Mouse (Mus musculus): ENCODE measurements around the gene Abcc5. TPM values are rescaled to one million over a fixed set of nuclear protein-coding genes. Genes with fewer than 3 reads are reported as not detected.
"Not testable (repeated sequence)": the region's sequence is repeated elsewhere in the genome, so short reads cannot be mapped to it uniquely, and the experiment has no call there.

Abcc5 gene
- 27.7 and 34.8 TPM in 2 replicates for total RNA-seq (2017)

GRCm38 (mm10) chr16:20425855-20426598 is at the start of gene Abcc5:
Gene Abcc5, minus strand, starts transcription at chr16:20426394.
- peak; percentile 94 to 97 for ATAC-seq (replicated peaks in 1 of 2; ENCODE audit: insufficient read depth in 1 of 2, low FRiP score in 2 of 2, low TSS enrichment in 1 of 2, low read depth in 1 of 2, poor library complexity in 2 of 2, severe bottlenecking in 2 of 2)

- no peak for ATAC-seq (replicated peaks in 1 of 2; ENCODE audit: insufficient read depth in 1 of 2, low FRiP score in 2 of 2, low TSS enrichment in 1 of 2, low read depth in 1 of 2, poor library complexity in 2 of 2, severe bottlenecking in 2 of 2)
These were observed 49.1 kb upstream of the Abcc5 start for GRCm38 (mm10) chr16:20475335-20475734.

GRCm38 (mm10) chr16:20474786-20475185 is 48.6 kb upstream of the Abcc5 start:
- no peak for ATAC-seq (replicated peaks in 1 of 2; ENCODE audit: insufficient read depth in 1 of 2, low FRiP score in 2 of 2, low TSS enrichment in 1 of 2, low read depth in 1 of 2, poor library complexity in 2 of 2, severe bottlenecking in 2 of 2)

- ATAC-seq (replicated peaks in 1 of 2; ENCODE audit: insufficient read depth in 1 of 2, low FRiP score in 2 of 2, low TSS enrichment in 1 of 2, low read depth in 1 of 2, poor library complexity in 2 of 2, severe bottlenecking in 2 of 2), result no peak
These were observed 48.0 kb upstream of the Abcc5 start for GRCm38 (mm10) chr16:20474211-20474610.

- no peak for ATAC-seq (replicated peaks in 1 of 2; ENCODE audit: insufficient read depth in 1 of 2, low FRiP score in 2 of 2, low TSS enrichment in 1 of 2, low read depth in 1 of 2, poor library complexity in 2 of 2, severe bottlenecking in 2 of 2)
These were observed 47.6 kb upstream of the Abcc5 start for GRCm38 (mm10) chr16:20473748-20474147.

GRCm38 (mm10) chr16:20471686-20472085 is 45.5 kb upstream of the Abcc5 start:
- ATAC-seq (replicated peaks in 1 of 2; ENCODE audit: insufficient read depth in 1 of 2, low FRiP score in 2 of 2, low TSS enrichment in 1 of 2, low read depth in 1 of 2, poor library complexity in 2 of 2, severe bottlenecking in 2 of 2), result no peak

GRCm38 (mm10) chr16:20470981-20471380 is 44.8 kb upstream of the Abcc5 start:
- no peak for ATAC-seq (replicated peaks in 1 of 2; ENCODE audit: insufficient read depth in 1 of 2, low FRiP score in 2 of 2, low TSS enrichment in 1 of 2, low read depth in 1 of 2, poor library complexity in 2 of 2, severe bottlenecking in 2 of 2)

- ATAC-seq (replicated peaks in 1 of 2; ENCODE audit: insufficient read depth in 1 of 2, low FRiP score in 2 of 2, low TSS enrichment in 1 of 2, low read depth in 1 of 2, poor library complexity in 2 of 2, severe bottlenecking in 2 of 2), result no peak
These were observed 38.5 kb upstream of the Abcc5 start for GRCm38 (mm10) chr16:20464725-20465124.

- ATAC-seq (replicated peaks in 1 of 2; ENCODE audit: insufficient read depth in 1 of 2, low FRiP score in 2 of 2, low TSS enrichment in 1 of 2, low read depth in 1 of 2, poor library complexity in 2 of 2, severe bottlenecking in 2 of 2), result not testable (repeated sequence)
These were observed 32.5 kb upstream of the Abcc5 start for GRCm38 (mm10) chr16:20458736-20459135.

- no peak for ATAC-seq (replicated peaks in 1 of 2; ENCODE audit: insufficient read depth in 1 of 2, low FRiP score in 2 of 2, low TSS enrichment in 1 of 2, low read depth in 1 of 2, poor library complexity in 2 of 2, severe bottlenecking in 2 of 2)
These were observed 29.9 kb upstream of the Abcc5 start for GRCm38 (mm10) chr16:20456106-20456505.

GRCm38 (mm10) chr16:20454155-20454654 is 28.0 kb upstream of the Abcc5 start:
- no peak for ATAC-seq (replicated peaks in 1 of 2; ENCODE audit: insufficient read depth in 1 of 2, low FRiP score in 2 of 2, low TSS enrichment in 1 of 2, low read depth in 1 of 2, poor library complexity in 2 of 2, severe bottlenecking in 2 of 2)

GRCm38 (mm10) chr16:20451774-20452173 is 25.6 kb upstream of the Abcc5 start:
- ATAC-seq (replicated peaks in 1 of 2; ENCODE audit: insufficient read depth in 1 of 2, low FRiP score in 2 of 2, low TSS enrichment in 1 of 2, low read depth in 1 of 2, poor library complexity in 2 of 2, severe bottlenecking in 2 of 2), result no peak

- no peak for ATAC-seq (replicated peaks in 1 of 2; ENCODE audit: insufficient read depth in 1 of 2, low FRiP score in 2 of 2, low TSS enrichment in 1 of 2, low read depth in 1 of 2, poor library complexity in 2 of 2, severe bottlenecking in 2 of 2)
These were observed 19.7 kb upstream of the Abcc5 start for GRCm38 (mm10) chr16:20445871-20446270.

- ATAC-seq (replicated peaks in 1 of 2; ENCODE audit: insufficient read depth in 1 of 2, low FRiP score in 2 of 2, low TSS enrichment in 1 of 2, low read depth in 1 of 2, poor library complexity in 2 of 2, severe bottlenecking in 2 of 2), result no peak
These were observed 18.7 kb upstream of the Abcc5 start for GRCm38 (mm10) chr16:20444831-20445388.

- no peak for ATAC-seq (replicated peaks in 1 of 2; ENCODE audit: insufficient read depth in 1 of 2, low FRiP score in 2 of 2, low TSS enrichment in 1 of 2, low read depth in 1 of 2, poor library complexity in 2 of 2, severe bottlenecking in 2 of 2)
These were observed 16.7 kb upstream of the Abcc5 start for GRCm38 (mm10) chr16:20442871-20443270.

- no peak for ATAC-seq (replicated peaks in 1 of 2; ENCODE audit: insufficient read depth in 1 of 2, low FRiP score in 2 of 2, low TSS enrichment in 1 of 2, low read depth in 1 of 2, poor library complexity in 2 of 2, severe bottlenecking in 2 of 2)
These were observed 12.7 kb upstream of the Abcc5 start for GRCm38 (mm10) chr16:20438673-20439415.

- ATAC-seq (replicated peaks in 1 of 2; ENCODE audit: insufficient read depth in 1 of 2, low FRiP score in 2 of 2, low TSS enrichment in 1 of 2, low read depth in 1 of 2, poor library complexity in 2 of 2, severe bottlenecking in 2 of 2), result not testable (repeated sequence)
These were observed 11.9 kb upstream of the Abcc5 start for GRCm38 (mm10) chr16:20438046-20438445.

- no peak for ATAC-seq (replicated peaks in 1 of 2; ENCODE audit: insufficient read depth in 1 of 2, low FRiP score in 2 of 2, low TSS enrichment in 1 of 2, low read depth in 1 of 2, poor library complexity in 2 of 2, severe bottlenecking in 2 of 2)
These were observed 10.1 kb upstream of the Abcc5 start for GRCm38 (mm10) chr16:20436281-20436680.

Data from hematopoietic stem cell, adult 5-6 weeks (primary cell).